Mouse (Mus musculus) B cell, adult 67 days (primary cell): ENCODE measurements around the gene Mgat4d. TPM values are rescaled to one million over a fixed set of nuclear protein-coding genes. Genes with fewer than 3 reads are reported as not detected.

Source experiments
- total RNA-seq, 2 experiments: library from RNA; stranded (reverse); gene quantifications; 4 replicates each; pipeline ENCODE4 v1.2.4; 2023

Gene Mgat4d
- total RNA-seq: not detected

DNA sequence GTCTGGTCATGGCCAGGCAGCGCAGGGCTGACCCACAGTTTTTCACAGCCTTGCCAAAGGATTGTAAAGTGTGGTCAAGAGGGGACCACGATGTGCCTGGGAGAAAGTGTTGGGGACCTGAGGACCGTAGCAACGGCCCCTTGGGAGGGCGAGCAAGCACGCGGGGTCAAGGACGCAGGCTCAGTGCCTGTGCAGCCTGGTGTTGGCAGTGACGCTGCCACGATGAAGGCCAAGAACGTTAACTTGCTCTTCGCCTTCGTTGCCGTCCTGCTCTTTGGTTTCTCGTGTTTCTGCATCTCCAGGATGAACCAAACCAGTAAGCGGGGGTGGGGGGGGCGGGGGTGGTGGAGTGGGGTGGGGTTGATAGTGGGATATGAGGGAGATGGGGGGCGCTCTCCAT lies at the start of gene Mgat4d:
TSS of gene Mgat4d (plus strand) at position 209 of the 400 bp plus-strand sequence.

GRCm38 (mm10) chr8:83331899-83332697 lies 16.2 kb upstream of the Mgat4d start, which contains the start of gene Elmod2:
Gene Elmod2, minus strand, starts transcription at chr8:83332486.

DNA sequence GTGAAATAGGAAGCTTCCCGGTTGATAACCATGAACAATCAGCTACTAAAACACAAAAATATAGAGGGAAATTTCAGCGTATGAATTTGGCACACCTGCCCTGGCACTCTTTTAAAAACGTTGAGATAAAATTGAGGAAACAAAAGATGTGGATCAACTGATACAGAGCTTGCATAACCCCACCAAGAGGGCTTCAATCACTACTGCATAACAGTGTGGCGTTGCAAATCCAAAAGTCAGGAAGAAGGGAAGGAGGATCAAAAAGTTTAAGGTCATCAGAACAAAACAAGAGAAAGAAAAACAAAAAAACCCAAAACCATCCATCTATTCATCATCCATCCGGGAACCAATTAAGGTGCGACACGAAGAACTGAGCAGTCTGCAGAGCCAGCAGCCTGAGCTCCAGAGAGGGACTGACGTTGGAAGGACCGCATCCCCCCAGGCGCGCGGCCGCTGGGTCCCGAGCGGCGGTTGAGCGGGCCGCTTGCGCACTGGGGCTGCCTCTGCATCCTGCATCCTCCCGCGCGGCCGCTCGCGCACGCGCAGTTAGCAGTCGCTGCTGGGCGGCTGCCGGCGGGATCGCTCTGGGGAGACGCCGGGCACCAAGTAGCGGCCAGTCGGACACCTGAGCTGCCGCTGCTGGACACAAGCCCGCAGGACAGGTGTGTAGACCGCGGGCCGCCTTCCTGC lies 41.2 kb downstream of the Mgat4d start, which contains the start of gene Clgn:
TSS of gene Clgn (plus strand) at position 552 of the 690 bp plus-strand sequence.

Other genes starting within 250 kb of the Mgat4d start
- gene Tbc1d9, start 183.1 kb upstream of the Mgat4d start, total RNA-seq: 1 to 10 TPM; 7.3 to 8.4 TPM
- under 1 TPM in 1 of 2 experiments, not detected in 1; 0.89 TPM for gene Gm10645, start 182.3 kb upstream of the Mgat4d start, total RNA-seq
- gene Ucp1, start 58.1 kb upstream of the Mgat4d start, total RNA-seq: not detected
- gene Elmod2, start 16.0 kb upstream of the Mgat4d start, total RNA-seq: 10 to 100 TPM; 16.0 to 17.2 TPM
- gene Clgn, start 41.4 kb downstream of the Mgat4d start, total RNA-seq: not detected
- 10 to 100 TPM; 19.8 to 33.4 TPM for gene Scoc, start 109.9 kb downstream of the Mgat4d start, total RNA-seq
- gene Olfr370, start 187.3 kb downstream of the Mgat4d start, total RNA-seq: not detected
- gene Ndufb7, start 218.2 kb downstream of the Mgat4d start, total RNA-seq: 10 to 100 TPM; 82.3 to 84.3 TPM